Comparison of ENCODE assay signal across 15 mouse cellular contexts in genomic region chr4:34900155-34900554, GRCm38 (mm10). TPM values are rescaled to one million over a fixed set of nuclear protein-coding genes. Genes with fewer than 3 reads are reported as not detected.
DNase-seq lines count a peak whose midpoint lies in the region; ATAC-seq lines count a peak whose summit lies in the region.
"Had no signal": no experiment of that assay in that cellular context is flagged by ENCODE, and none has a peak within 500 bp of the region (broad histone marks: within the 10 kb centered on the region; RNA-seq: fewer than 3 reads in every experiment).

No protein-coding gene starts in this region.

- no peak for DNase-seq in forebrain, embryonic 11.5 days (ENCODE audit: low spot score)
- DNase-seq in left cerebral cortex, postnatal 14 days (ENCODE audit: low spot score in 2 of 2): peak; percentile 54 to 75
- DNase-seq in left cerebral cortex, postnatal 4 days: no peak
- DNase-seq in brain, adult 2 months (ENCODE audit: low read depth, low spot score): peak; percentile 71
- DNase-seq in layer of hippocampus, postnatal 14 days (ENCODE audit: low spot score in 2 of 2): peak; percentile 13 to 57
- DNase-seq in urinary bladder, postnatal 36 days (ENCODE audit: low spot score in 2 of 2): no peak
- no peak for DNase-seq in lung, postnatal 25 days (ENCODE audit: low spot score)
- DNase-seq: gastrocnemius, postnatal 14 days had no signal

- H3K4me2 ChIP-seq in forebrain, embryonic 16.5 days (ENCODE audit: low read length): no peak overlapping the region
- H3K4me2 ChIP-seq in forebrain, embryonic 11.5 days (ENCODE audit: low read depth, low read length, severe bottlenecking): no peak overlapping the region
- H3K4me2 ChIP-seq: limb, embryonic 13.5 days; stomach, embryonic 15.5 days had no signal

- H3K36me3 ChIP-seq in forebrain, embryonic 16.5 days (ENCODE audit: control insufficient read depth, insufficient read depth): no peaks in the 10 kb centered on the region
- H3K36me3 ChIP-seq in forebrain, embryonic 11.5 days (ENCODE audit: control insufficient read depth, insufficient read depth, low read length): no peaks in the 10 kb centered on the region
- H3K36me3 ChIP-seq: limb, embryonic 13.5 days; stomach, embryonic 15.5 days had no signal

- H3K4me3 ChIP-seq in forebrain, embryonic 16.5 days (replicated peaks; ENCODE audit: low read length): no peak overlapping the region
- no peak overlapping the region for H3K4me3 ChIP-seq in forebrain, embryonic 11.5 days (ENCODE audit: low read depth, low read length)
- H3K4me3 ChIP-seq: limb, embryonic 13.5 days; stomach, embryonic 15.5 days had no signal

- no peaks in the 10 kb centered on the region for H3K9me3 ChIP-seq in forebrain, embryonic 16.5 days (ENCODE audit: control insufficient read depth, low read length)
- no peaks in the 10 kb centered on the region for H3K9me3 ChIP-seq in forebrain, embryonic 11.5 days (ENCODE audit: control insufficient read depth, low read length)
- H3K9me3 ChIP-seq: limb, embryonic 13.5 days; stomach, embryonic 15.5 days had no signal

- no peak overlapping the region for H3K27ac ChIP-seq in forebrain, embryonic 16.5 days (ENCODE audit: low read length)
- no peak overlapping the region for H3K27ac ChIP-seq in forebrain, embryonic 11.5 days (ENCODE audit: low read depth, low read length)
- H3K27ac ChIP-seq: limb, embryonic 13.5 days; macrophage; stomach, embryonic 15.5 days had no signal

- 53% methylated on average over 9 of the region's 9 CpGs for WGBS in forebrain, embryonic 16.5 days
- 62% methylated on average over 9 of the region's 9 CpGs for WGBS in forebrain, embryonic 11.5 days

- no peaks in the 10 kb centered on the region; the same call in 1 of the 2 replicates for H3K4me1 ChIP-seq in forebrain, embryonic 16.5 days (replicated peaks; ENCODE audit: control insufficient read depth, insufficient read depth, low read length)
- H3K4me1 ChIP-seq in forebrain, embryonic 11.5 days (replicated peaks; ENCODE audit: control insufficient read depth, insufficient read depth, low read length): 0 out of 2 replicates have a peak, but pooled peaks cover 2% of the 10 kb centered on the region
- H3K4me1 ChIP-seq: limb, embryonic 13.5 days; stomach, embryonic 15.5 days had no signal

- H3K9ac ChIP-seq in forebrain, embryonic 16.5 days (replicated peaks; ENCODE audit: low read depth, low read length): no peak overlapping the region
- no peak overlapping the region for H3K9ac ChIP-seq in forebrain, embryonic 11.5 days (ENCODE audit: low read length)
- H3K9ac ChIP-seq: limb, embryonic 13.5 days; stomach, embryonic 15.5 days had no signal

- intact Hi-C loops in left cerebral cortex, postnatal 14 days (cut with DNase I): no loop called here
- intact Hi-C loops in left cerebral cortex, postnatal 4 days (cut with DNase I): loop anchor here (10.0 kb wide), 1 partner anchor 215 kb away; the partner anchor contains the start of gene Slc35a1

- ATAC-seq in forebrain, embryonic 16.5 days: peak; percentile 55; the same call in 1 of the 2 replicates
- ATAC-seq in forebrain, embryonic 11.5 days (replicated peaks; ENCODE audit: low FRiP score): no peak

- H3K27me3 ChIP-seq in forebrain, embryonic 16.5 days (replicated peaks; ENCODE audit: control insufficient read depth, insufficient read depth, low read length): no peaks in the 10 kb centered on the region
- no peaks in the 10 kb centered on the region for H3K27me3 ChIP-seq in forebrain, embryonic 11.5 days (ENCODE audit: control insufficient read depth, insufficient read depth, low read length)
- H3K27me3 ChIP-seq: limb, embryonic 13.5 days; stomach, embryonic 15.5 days had no signal

RNA-seq across cellular contexts. Expression of gene Cga, which starts 6.6 kb away (rescaled TPM):
- not detected in 2 replicates for polyA plus RNA-seq in forebrain, embryonic 16.5 days (2015; fragmentation: Nextera tagmentation; extraction: Ambion mirVana)
- not detected in 2 replicates for polyA plus RNA-seq in forebrain, embryonic 11.5 days (2014; fragmentation: Nextera tagmentation; extraction: Ambion mirVana)
- total RNA-seq in left cerebral cortex, postnatal 14 days (2021): not detected
- total RNA-seq in left cerebral cortex, postnatal 4 days (2021): not detected
- not detected for total RNA-seq in layer of hippocampus, postnatal 14 days (2021)
- total RNA-seq: gastrocnemius, postnatal 14 days; neutrophil, adult 5-6 weeks had no signal
- polyA plus RNA-seq: C2C12; cortical plate, adult 2 months; limb, embryonic 13.5 days; macrophage; stomach, embryonic 15.5 days had no signal

RNA-seq across cellular contexts. Expression of gene Zfp292, which starts 17.4 kb away (rescaled TPM):
- 36.6 and 41.5 TPM in 2 replicates for polyA plus RNA-seq in forebrain, embryonic 16.5 days (2015; fragmentation: Nextera tagmentation; extraction: Ambion mirVana)
- polyA plus RNA-seq in forebrain, embryonic 11.5 days (2014; fragmentation: Nextera tagmentation; extraction: Ambion mirVana): 37.7 and 43.6 TPM in 2 replicates
- total RNA-seq in left cerebral cortex, postnatal 14 days (2021): 10 to 100 TPM; 23.0 to 23.3 TPM
- 10 to 100 TPM; 43.0 to 44.8 TPM for total RNA-seq in left cerebral cortex, postnatal 4 days (2021)
- 10 to 100 TPM; 23.8 to 25.3 TPM for total RNA-seq in layer of hippocampus, postnatal 14 days (2021)

Comparison
In these comparisons a context has a peak if more than half of its experiments do, and no peak if none do; other contexts are left out.
1. DNase-seq: peak in left cerebral cortex, postnatal 14 days (2 of 2), brain, adult 2 months (single experiment) and layer of hippocampus, postnatal 14 days (2 of 2); none in forebrain, embryonic 11.5 days (single experiment), left cerebral cortex, postnatal 4 days (single experiment), urinary bladder, postnatal 36 days (0 of 2) and lung, postnatal 25 days (single experiment).